Comparison of ENCODE assay signal across 8 mouse cellular contexts in the genomic region with DNA sequence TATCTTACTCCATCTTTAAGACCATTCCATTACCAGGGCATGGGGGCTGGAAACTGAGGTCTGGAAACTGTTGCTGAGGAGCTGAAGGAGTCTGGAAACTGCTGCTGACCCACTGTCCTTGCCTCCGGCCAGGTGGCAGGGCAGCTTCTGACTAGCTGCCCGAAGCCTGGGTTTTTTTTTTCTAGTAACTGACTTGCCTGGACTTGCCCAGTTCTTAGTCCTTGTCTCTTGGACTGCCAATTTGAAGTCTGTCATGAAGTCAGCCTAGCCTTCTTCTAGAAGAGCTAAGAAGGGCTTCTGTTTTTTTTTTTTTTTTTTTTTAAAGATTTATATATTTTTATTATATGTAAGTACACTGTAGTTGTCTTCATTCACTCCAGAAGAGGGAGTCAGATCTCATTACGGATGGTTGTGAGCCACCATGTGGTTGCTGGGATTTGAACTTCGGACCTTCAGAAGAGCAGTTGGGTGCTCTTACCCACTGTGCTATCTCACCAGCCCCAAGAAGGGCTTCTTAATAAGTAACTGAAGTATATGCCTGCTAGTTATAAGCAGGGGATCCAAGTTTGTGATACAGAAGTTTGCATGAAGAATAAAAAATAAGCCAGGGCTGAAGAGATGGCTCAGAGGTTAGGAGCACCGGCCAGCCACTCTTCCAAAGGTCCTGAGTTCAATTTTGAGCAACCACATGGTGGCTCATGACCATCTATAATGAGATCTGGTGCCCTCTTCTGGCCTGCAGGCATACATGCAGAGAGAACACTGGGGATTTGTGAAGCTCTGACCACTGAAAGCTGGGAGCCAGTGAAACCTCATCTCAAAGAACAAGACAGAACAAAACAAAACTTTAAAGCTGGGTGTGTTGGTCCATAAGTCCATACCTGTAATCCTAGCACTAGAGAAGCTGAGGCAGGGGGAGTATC. TPM values are rescaled to one million over a fixed set of nuclear protein-coding genes. Genes with fewer than 3 reads are reported as not detected.
A peak's percentile ranks its signal among the peaks of the same experiment; 100 is the strongest.
DNase-seq lines count a peak whose midpoint lies in the region; ATAC-seq and TF ChIP-seq lines count a peak whose summit lies in the region.
"Had no signal": no experiment of that assay in that cellular context is flagged by ENCODE, and none has a peak within 500 bp of the region (broad histone marks: within the 10 kb centered on the region; RNA-seq: fewer than 3 reads in every experiment).

No protein-coding gene starts in this region.

- WGBS in kidney, embryonic 15.5 days, result 64% methylated on average over 5 of the region's 5 CpGs
- 73% methylated on average over 5 of the region's 5 CpGs for WGBS in limb, embryonic 10.5 days

- no peak overlapping the region for H3K9ac ChIP-seq in kidney, embryonic 15.5 days
- H3K9ac ChIP-seq: heart, embryonic 13.5 days had no signal

- no peak for ATAC-seq in kidney, embryonic 15.5 days (replicated peaks; ENCODE audit: low FRiP score)

- no peak overlapping the region for H3K4me3 ChIP-seq in kidney, embryonic 15.5 days (replicated peaks)
- no peak overlapping the region for H3K4me3 ChIP-seq in E14TG2a.4 (replicated peaks; ENCODE audit: low read length)
- no peak overlapping the region for H3K4me3 ChIP-seq in limb, embryonic 10.5 days
- H3K4me3 ChIP-seq: heart, embryonic 13.5 days had no signal

- intact Hi-C loops in heart, postnatal 14 days (cut with DNase I), result loop anchor here (1.0 to 5.0 kb wide), 2 partner anchors 33 to 154 kb away; no protein-coding TSS in a partner anchor

- no peak overlapping the region for H3K27ac ChIP-seq in kidney, embryonic 15.5 days
- H3K27ac ChIP-seq in limb, embryonic 10.5 days, result no peak overlapping the region
- H3K27ac ChIP-seq: heart, embryonic 13.5 days had no signal

- DNase-seq in kidney, adult 18-20 months, result peak; percentile 51
- peak; percentile 75 for DNase-seq in ZHBTc4 (ENCODE audit: low read depth, low spot score)
- peak; percentile 38 to 54 for DNase-seq in heart, postnatal 14 days
- DNase-seq in retina, embryonic 14.5 days (ENCODE audit: low spot score), result peak; percentile 66
- DNase-seq in limb, embryonic 10.5 days (ENCODE audit: low spot score), result no peak

- H3K4me2 ChIP-seq in kidney, embryonic 15.5 days, result no peak overlapping the region
- H3K4me2 ChIP-seq: heart, embryonic 13.5 days had no signal

- H3K36me3 ChIP-seq in kidney, embryonic 15.5 days, result peaks cover 3% of the 10 kb centered on the region
- peaks cover 6% of the 10 kb centered on the region for H3K36me3 ChIP-seq in E14TG2a.4 (ENCODE audit: insufficient read depth, low read length)
- H3K36me3 ChIP-seq in limb, embryonic 10.5 days, result peaks cover 7% of the 10 kb centered on the region

- H3K4me1 ChIP-seq in kidney, embryonic 15.5 days, result peaks cover 18% of the 10 kb centered on the region
- peaks cover 60% of the 10 kb centered on the region for H3K4me1 ChIP-seq in E14TG2a.4 (replicated peaks; ENCODE audit: low read depth, low read length)
- H3K4me1 ChIP-seq in limb, embryonic 10.5 days, result peaks cover 31% of the 10 kb centered on the region

- peak; percentile 57 for TF ChIP-seq CTCF in E14TG2a.4 (conservative IDR thresholded peaks at IDR 0.05; ENCODE audit: low read length)

- no peaks in the 10 kb centered on the region for H3K9me3 ChIP-seq in kidney, embryonic 15.5 days (replicated peaks)
- H3K9me3 ChIP-seq in E14TG2a.4 (ENCODE audit: low read length), result no peaks in the 10 kb centered on the region
- no peaks in the 10 kb centered on the region for H3K9me3 ChIP-seq in limb, embryonic 10.5 days (replicated peaks)
- H3K9me3 ChIP-seq: heart, embryonic 13.5 days had no signal

- H3K27me3 ChIP-seq in kidney, embryonic 15.5 days, result no peaks in the 10 kb centered on the region
- H3K27me3 ChIP-seq in E14TG2a.4 (ENCODE audit: insufficient read depth, low read length), result no peaks in the 10 kb centered on the region
- H3K27me3 ChIP-seq in limb, embryonic 10.5 days (ENCODE audit: low read depth, poor library complexity, severe bottlenecking), result no peaks in the 10 kb centered on the region
- H3K27me3 ChIP-seq: heart, embryonic 13.5 days had no signal

RNA-seq across cellular contexts. Expression of a gene that starts 3.6 kb away (rescaled TPM):
- 243 and 247 TPM in 2 replicates for polyA plus RNA-seq in kidney, embryonic 15.5 days (2015; fragmentation: Nextera tagmentation; extraction: Ambion mirVana)
- 10 to 100 TPM; 73.8 to 81.1 TPM for total RNA-seq in heart, postnatal 14 days (2021)
- polyA plus RNA-seq in limb, embryonic 10.5 days (2016; fragmentation: Nextera tagmentation; extraction: Ambion mirVana), result 278 and 295 TPM in 2 replicates

RNA-seq across cellular contexts. Expression of a gene that starts 8.7 kb away (rescaled TPM):
- 47.7 and 56.3 TPM in 2 replicates for polyA plus RNA-seq in kidney, embryonic 15.5 days (2015; fragmentation: Nextera tagmentation; extraction: Ambion mirVana)
- total RNA-seq in heart, postnatal 14 days (2021), result 1 to 10 TPM; 8.7 to 9.4 TPM
- 73.8 and 77.9 TPM in 2 replicates for polyA plus RNA-seq in limb, embryonic 10.5 days (2016; fragmentation: Nextera tagmentation; extraction: Ambion mirVana)

RNA-seq across cellular contexts. Expression of a gene that starts 29.7 kb away (rescaled TPM):
- polyA plus RNA-seq in kidney, embryonic 15.5 days (2015; fragmentation: Nextera tagmentation; extraction: Ambion mirVana), result 0.12 and 0.30 TPM in 2 replicates
- total RNA-seq in heart, postnatal 14 days (2021), result not detected
- polyA plus RNA-seq in limb, embryonic 10.5 days (2016; fragmentation: Nextera tagmentation; extraction: Ambion mirVana), result 0.13 TPM in 1 of 2 replicates, not detected in the other
- polyA plus RNA-seq: heart, embryonic 13.5 days had no signal

RNA-seq across cellular contexts. Expression of a gene that starts 37.3 kb away (rescaled TPM):
- 8.6 and 11.0 TPM in 2 replicates for polyA plus RNA-seq in kidney, embryonic 15.5 days (2015; fragmentation: Nextera tagmentation; extraction: Ambion mirVana)
- 10 to 100 TPM; 61.2 to 64.9 TPM for total RNA-seq in heart, postnatal 14 days (2021)
- 6.8 and 9.7 TPM in 2 replicates for polyA plus RNA-seq in limb, embryonic 10.5 days (2016; fragmentation: Nextera tagmentation; extraction: Ambion mirVana)

RNA-seq across cellular contexts. Expression of a gene that starts 43.1 kb away (rescaled TPM):
- 513 and 545 TPM in 2 replicates for polyA plus RNA-seq in kidney, embryonic 15.5 days (2015; fragmentation: Nextera tagmentation; extraction: Ambion mirVana)
- total RNA-seq in heart, postnatal 14 days (2021), result 100 to 1,000 TPM; 104 to 128 TPM
- polyA plus RNA-seq in limb, embryonic 10.5 days (2016; fragmentation: Nextera tagmentation; extraction: Ambion mirVana), result 330 and 448 TPM in 2 replicates
